Mouse (Mus musculus): ENCODE measurements around the gene Mllt11. TPM values are rescaled to one million over a fixed set of nuclear protein-coding genes. Genes with fewer than 3 reads are reported as not detected.

The Mllt11 gene
- polyA plus RNA-seq, 1 experiment from 2014 or later, result 11.5 TPM

DNA sequence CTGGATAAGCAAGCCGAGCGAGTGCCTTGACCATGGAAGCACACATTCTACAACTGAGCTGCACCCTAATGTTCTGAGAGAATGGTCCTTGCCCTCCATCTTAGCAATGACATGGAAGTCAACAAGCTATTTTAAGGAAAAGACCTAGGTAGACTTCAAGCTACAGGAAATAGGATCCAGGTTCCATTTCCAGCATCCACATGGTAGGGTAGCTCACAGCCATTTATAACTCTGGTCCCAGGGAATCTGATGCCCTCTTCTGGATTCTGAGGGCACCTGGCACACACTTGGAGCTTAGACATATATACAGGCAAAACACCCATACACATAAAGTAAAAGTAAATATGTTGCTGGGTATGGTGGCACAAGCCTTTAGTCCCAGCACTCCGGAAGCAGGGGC is 34.1 kb upstream of the Mllt11 start:
- 95% methylated on average over 3 of the region's 3 CpGs for WGBS
- H3K4me1 ChIP-seq, result no peaks in the 10 kb centered on the region
- no peak overlapping the region for H3K4me2 ChIP-seq
- no peak for ATAC-seq (ENCODE audit: insufficient number of reproducible peaks, low FRiP score, low TSS enrichment, low read depth)
- no peaks in the 10 kb centered on the region for H3K9me3 ChIP-seq
- no peaks in the 10 kb centered on the region for H3K27me3 ChIP-seq
- peaks cover 63% of the 10 kb centered on the region for H3K36me3 ChIP-seq
- no peak overlapping the region for H3K4me3 ChIP-seq
- no peak overlapping the region for H3K9ac ChIP-seq
- H3K27ac ChIP-seq, result no peak overlapping the region

DNA sequence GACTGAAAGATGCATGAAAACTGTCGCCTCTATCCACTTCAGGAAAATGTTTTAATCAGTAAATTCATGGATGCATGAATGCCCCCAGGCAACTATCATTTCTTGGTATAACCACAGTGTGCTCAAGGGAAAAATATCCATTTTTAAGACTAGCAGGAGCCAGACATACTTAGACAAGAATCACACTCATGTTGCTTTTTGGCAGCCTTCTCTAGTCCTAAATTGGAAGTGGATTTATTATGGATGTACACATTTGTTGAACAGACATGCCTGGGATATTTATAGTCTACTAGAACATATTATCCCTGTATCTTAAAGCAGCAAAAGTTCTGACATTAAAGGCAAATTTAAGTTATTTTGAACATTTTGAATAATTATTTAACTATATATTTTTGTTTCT is 32.8 kb upstream of the Mllt11 start:
- ATAC-seq (ENCODE audit: insufficient number of reproducible peaks, low FRiP score, low TSS enrichment, low read depth), result no peak

DNA sequence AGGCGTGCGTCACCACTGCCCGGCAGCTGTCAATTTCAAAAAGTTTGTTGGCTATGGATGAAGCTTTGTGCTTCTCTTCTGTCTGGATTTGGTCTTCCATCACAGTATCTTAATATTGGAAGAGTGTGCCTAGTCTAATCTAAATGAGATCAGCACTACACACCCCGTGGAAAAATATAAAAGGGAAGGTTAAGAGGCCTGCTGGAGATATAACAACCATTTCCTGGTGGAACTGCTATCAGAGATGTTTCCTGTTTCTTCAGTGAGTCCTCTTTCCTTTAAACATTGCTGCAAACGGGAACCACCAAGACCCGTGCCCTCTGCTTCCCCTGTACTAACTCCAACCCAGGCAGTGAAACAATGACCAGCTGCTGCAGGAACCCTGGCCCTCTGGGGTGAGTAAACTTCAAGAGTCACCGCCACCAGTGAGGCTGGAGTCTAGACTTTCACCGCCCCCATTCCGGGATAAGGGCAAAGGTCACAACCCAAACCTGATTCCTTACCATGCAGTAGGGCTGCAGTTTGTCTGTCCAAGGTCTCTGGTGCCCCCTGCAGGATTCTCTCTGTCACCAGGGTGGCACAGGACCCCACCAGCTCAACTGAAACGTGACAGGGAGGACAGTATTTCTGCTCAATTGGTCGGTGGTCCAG is 31.2 kb upstream of the Mllt11 start:
- 47% methylated on average over 11 of the region's 11 CpGs for WGBS
- Histone ChIP-seq H3K36me3 (peaks cover 71% of the 10 kb centered on the region), H3K4me1 (no peaks in the 10 kb centered on the region), H3K9me3 (no peaks in the 10 kb centered on the region), H3K27me3 (no peaks in the 10 kb centered on the region), H3K27ac (peak overlapping the region; percentile 33; the same call in 1 of the 2 replicates), H3K9ac (no peak overlapping the region), H3K4me3 (no peak overlapping the region), H3K4me2 (no peak overlapping the region)
- ATAC-seq (ENCODE audit: insufficient number of reproducible peaks, low FRiP score, low TSS enrichment, low read depth), result no peak

More for the DNA sequence above, 32.8 kb upstream of the Mllt11 start:
- H3K27ac ChIP-seq, result no peak overlapping the region
- H3K36me3 ChIP-seq, result peaks cover 69% of the 10 kb centered on the region
- 71% methylated on average over 1 of the region's 1 CpGs for WGBS
- H3K27me3 ChIP-seq, result no peaks in the 10 kb centered on the region
- no peak overlapping the region for H3K9ac ChIP-seq
- no peaks in the 10 kb centered on the region for H3K4me1 ChIP-seq
- H3K4me3 ChIP-seq, result no peak overlapping the region
- no peaks in the 10 kb centered on the region for H3K9me3 ChIP-seq
- no peak overlapping the region for H3K4me2 ChIP-seq

DNA sequence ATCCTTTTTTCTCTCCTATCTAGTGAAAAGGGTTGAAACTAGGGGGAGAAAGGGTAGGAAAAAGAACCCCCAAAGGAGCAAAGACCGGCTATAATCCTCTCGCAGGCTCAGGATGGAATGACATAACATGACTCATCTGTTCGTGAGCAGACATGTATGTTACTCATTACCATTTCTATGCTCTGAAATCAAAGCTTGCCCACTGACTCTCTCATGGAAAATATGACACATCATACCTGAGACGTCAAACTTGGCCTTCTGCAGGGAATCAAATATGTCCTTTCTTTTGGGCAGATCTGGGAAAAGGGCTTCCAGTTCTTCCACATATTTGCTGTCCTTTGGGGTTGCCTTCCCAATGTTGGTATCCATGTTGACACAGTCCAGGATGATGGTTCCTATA is 30.0 kb upstream of the Mllt11 start:
- WGBS, result 77% methylated on average over 4 of the region's 4 CpGs
- H3K9me3 ChIP-seq, result no peaks in the 10 kb centered on the region

DNA sequence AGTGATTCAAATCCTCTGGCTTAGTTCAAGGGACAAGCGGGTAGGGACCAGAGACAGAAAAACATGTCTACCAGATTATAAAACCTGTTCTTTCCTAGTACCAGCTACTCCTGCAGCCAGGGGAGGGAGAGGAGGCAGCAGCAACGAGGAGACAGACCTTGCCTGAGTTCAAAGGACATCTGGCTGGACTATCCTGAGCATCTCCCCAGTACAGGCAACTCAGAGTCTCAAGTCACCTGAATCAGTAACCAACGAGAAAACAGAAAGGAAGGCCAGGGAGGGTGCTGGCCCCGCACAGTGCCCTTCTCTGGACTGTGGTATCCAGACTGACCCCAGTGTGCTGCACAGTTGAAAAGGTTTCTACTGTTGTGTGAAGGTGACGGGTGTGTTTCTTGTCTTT is 25.0 kb upstream of the Mllt11 start:
- no peak for ATAC-seq (ENCODE audit: insufficient number of reproducible peaks, low FRiP score, low TSS enrichment, low read depth)
- H3K9ac ChIP-seq, result no peak overlapping the region
- no peaks in the 10 kb centered on the region for H3K27me3 ChIP-seq
- H3K36me3 ChIP-seq, result peaks cover 69% of the 10 kb centered on the region
- no peaks in the 10 kb centered on the region for H3K9me3 ChIP-seq
- 80% methylated on average over 5 of the region's 5 CpGs for WGBS
- no peak overlapping the region for H3K27ac ChIP-seq
- H3K4me1 ChIP-seq, result no peaks in the 10 kb centered on the region
- H3K4me2 ChIP-seq, result no peak overlapping the region
- H3K4me3 ChIP-seq, result no peak overlapping the region

More for the DNA sequence above, 30.0 kb upstream of the Mllt11 start:
- no peak overlapping the region for H3K4me2 ChIP-seq
- peaks cover 67% of the 10 kb centered on the region for H3K36me3 ChIP-seq
- no peaks in the 10 kb centered on the region for H3K4me1 ChIP-seq
- no peak overlapping the region for H3K9ac ChIP-seq
- no peaks in the 10 kb centered on the region for H3K27me3 ChIP-seq
- no peak for ATAC-seq (ENCODE audit: insufficient number of reproducible peaks, low FRiP score, low TSS enrichment, low read depth)
- H3K27ac ChIP-seq, result no peak overlapping the region
- H3K4me3 ChIP-seq, result no peak overlapping the region

DNA sequence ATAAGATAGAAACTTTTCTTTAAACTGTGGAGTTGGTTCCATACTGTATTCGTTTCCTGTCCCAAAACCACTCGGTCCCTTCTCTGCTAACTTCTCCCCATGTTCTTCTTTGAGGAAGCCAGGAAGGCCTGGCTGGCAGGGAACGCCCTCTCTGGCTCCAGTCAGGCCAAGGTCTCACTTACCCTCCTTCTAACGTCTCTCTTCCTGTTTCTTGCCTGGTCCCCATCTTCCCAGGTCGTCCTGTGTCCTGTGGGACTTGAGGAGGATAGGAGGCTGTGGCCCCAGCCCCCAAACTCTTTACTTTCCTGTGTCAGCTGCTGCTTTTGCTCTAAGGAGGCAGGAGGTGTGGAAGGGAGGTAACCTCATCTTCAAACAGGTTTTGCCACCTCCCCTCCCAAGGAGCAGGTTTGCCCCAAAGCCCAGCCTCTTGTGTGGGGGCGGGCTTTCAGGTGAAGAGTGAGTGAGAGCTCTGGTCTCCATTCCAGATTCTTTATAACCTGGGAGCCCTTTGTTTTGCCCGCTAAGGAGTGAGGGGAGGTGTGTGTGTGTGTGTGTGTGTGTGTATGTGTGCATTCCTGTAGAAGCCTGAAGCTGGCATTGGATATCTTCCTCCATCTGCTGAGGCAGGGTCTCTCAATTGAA is 18.9 kb upstream of the Mllt11 start, which contains the start of gene Bnipl:
Gene Bnipl, minus strand, starts transcription at position 411 of the 642 bp plus-strand sequence.
- no peak for ATAC-seq (ENCODE audit: insufficient number of reproducible peaks, low FRiP score, low TSS enrichment, low read depth)
- Histone ChIP-seq H3K4me1 (no peaks in the 10 kb centered on the region), H3K4me2 (no peak within 1 kb of the TSS), H3K27me3 (no peaks in the 10 kb centered on the region), H3K4me3 (0 out of 2 replicates have a peak within 1 kb of the TSS, but pooled peaks have one; percentile 1), H3K9me3 (no peaks in the 10 kb centered on the region), H3K27ac (peak within 1 kb of the TSS; percentile 28), H3K36me3 (peaks cover 26% of the 10 kb centered on the region), H3K9ac (no peak within 1 kb of the TSS)
- 42% methylated on average over 7 of the region's 7 CpGs for WGBS

DNA sequence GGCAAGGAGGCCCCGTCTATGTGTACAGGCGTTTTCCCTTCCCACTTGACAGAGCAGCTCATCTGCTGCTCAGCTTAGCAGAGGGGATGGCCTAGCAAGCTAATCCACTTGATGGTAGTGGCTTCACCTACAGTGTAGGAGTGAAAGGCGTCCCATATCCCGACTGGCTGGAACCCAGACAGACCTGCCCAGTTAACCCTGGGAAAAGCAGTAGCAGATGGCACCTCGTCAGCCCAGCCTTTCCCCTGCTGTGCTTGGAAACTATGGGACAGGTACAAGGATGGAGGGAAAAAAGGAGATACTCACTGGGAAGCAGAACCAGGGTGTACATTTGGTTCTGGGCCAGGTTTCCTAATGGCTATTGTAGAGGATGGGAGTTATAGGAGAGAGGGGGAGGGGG is 18.4 kb upstream of the Mllt11 start:
- no peak for ATAC-seq (ENCODE audit: insufficient number of reproducible peaks, low FRiP score, low TSS enrichment, low read depth)

DNA sequence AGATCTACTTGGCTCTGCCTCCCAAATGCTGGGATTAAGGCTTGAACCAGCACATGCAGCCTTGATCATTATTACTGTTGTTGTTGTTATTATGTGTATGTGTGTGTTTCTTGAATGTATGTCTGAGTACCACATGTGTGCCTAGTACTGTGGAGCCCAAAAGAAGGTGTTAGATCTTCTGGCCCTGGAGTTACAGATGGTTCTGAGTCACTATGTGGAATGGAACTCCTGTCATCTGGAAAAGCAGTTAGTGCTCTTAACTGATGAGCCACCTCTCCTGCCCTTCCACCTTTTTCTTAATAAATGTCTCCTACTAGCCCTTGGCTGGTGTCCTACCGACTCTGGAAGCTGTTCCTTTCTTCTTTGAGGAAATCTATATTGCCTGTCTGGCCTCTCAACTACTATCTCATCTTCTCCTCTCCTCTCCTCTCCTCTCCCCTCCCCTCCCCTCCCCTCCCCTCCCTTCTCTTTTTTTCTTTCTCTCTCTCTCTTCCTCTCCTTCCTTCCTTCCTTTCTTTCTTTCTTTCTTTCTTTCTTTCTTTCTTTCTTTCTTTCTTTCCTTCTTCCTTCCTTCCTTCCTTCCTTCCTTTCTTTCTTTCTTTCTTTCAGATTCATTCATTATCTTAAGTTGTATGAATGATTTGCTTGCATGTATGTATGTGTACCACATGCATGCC is 15.8 kb upstream of the Mllt11 start:
- Histone ChIP-seq H3K4me1 (no peaks in the 10 kb centered on the region), H3K9me3 (no peaks in the 10 kb centered on the region), H3K4me3 (no peak overlapping the region), H3K36me3 (peaks cover 3% of the 10 kb centered on the region; the same call in 1 of the 2 replicates), H3K27me3 (no peaks in the 10 kb centered on the region), H3K9ac (no peak overlapping the region), H3K27ac (no peak overlapping the region; the same call in 1 of the 2 replicates), H3K4me2 (no peak overlapping the region)
- ATAC-seq (ENCODE audit: insufficient number of reproducible peaks, low FRiP score, low TSS enrichment, low read depth), result no peak
- 53% methylated on average over 1 of the region's 1 CpGs for WGBS

More for the DNA sequence above, 18.4 kb upstream of the Mllt11 start:
- no peak overlapping the region for H3K4me3 ChIP-seq
- 64% methylated on average over 5 of the region's 5 CpGs for WGBS
- H3K36me3 ChIP-seq, result peaks cover 21% of the 10 kb centered on the region
- H3K9me3 ChIP-seq, result no peaks in the 10 kb centered on the region
- H3K9ac ChIP-seq, result no peak overlapping the region
- no peaks in the 10 kb centered on the region for H3K4me1 ChIP-seq
- no peaks in the 10 kb centered on the region for H3K27me3 ChIP-seq
- H3K4me2 ChIP-seq, result no peak overlapping the region
- peak overlapping the region; percentile 8; the same call in 1 of the 2 replicates for H3K27ac ChIP-seq

DNA sequence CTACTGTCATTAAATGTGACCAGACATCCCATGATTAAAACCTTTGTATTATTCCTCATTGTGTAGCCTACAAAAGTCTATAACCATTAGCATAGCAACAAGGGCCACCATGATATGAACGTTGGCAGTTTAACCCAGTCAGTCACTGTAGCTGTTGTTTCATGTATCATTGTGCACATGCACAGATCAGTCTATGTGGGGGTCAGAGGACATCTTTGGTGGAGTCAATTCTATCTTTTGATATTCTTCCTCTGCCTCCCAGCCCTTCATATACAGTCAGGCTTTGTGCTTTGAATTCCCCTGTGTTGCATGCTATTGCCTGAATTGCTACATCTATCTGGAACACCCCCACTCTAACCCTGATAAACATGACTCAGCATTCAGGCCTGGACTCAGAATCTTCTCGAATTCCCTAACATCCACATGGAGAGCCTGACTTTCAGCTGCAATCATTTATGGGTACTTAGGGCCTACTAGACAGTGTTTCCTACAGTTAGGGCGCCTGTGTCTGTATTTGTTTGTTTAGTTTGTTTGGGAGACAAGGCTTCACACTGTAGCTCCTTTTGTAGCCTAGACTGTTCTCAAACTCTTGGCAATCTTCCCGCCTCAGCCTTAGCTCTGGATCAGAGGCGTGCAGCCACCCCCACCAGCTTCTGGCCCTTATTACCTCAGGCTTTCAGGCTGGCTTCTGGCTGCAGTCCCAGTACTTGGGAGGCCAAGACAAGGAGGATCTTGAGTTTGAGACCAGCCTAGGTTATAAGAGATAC is 14.7 kb upstream of the Mllt11 start:
- H3K36me3 ChIP-seq, result 0 out of 2 replicates have a peak, but pooled peaks cover 2% of the 10 kb centered on the region
- no peak overlapping the region for H3K4me2 ChIP-seq
- 77% methylated on average over 5 of the region's 5 CpGs for whole genome bisulfite sequencing
- no peaks in the 10 kb centered on the region for H3K4me1 ChIP-seq
- no peak for ATAC-seq (ENCODE audit: insufficient number of reproducible peaks, low FRiP score, low TSS enrichment, low read depth)
- no peaks in the 10 kb centered on the region for H3K9me3 ChIP-seq
- H3K27me3 ChIP-seq, result no peaks in the 10 kb centered on the region
- no peak overlapping the region for H3K9ac ChIP-seq
- H3K4me3 ChIP-seq, result no peak overlapping the region
- no peak overlapping the region for H3K27ac ChIP-seq

DNA sequence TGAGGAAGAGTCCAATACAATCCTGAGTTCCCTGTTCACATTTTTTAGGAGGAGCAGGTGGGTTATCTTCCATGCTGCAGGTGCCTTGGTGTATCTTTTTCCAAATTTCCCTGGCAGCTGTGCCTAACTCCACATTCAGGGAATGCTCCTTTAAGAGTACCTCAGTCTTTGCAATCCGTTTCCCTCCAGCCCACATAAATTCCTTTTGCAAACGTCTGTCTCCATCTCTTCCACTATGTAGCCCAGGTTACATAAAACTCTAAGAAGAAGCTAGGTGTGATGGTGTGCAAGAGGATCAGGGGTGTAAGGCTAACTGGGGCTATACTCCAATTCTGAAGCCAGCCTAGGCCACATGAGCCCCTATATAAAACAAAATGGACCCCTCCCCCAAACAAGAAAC is 11.1 kb upstream of the Mllt11 start:
- Histone ChIP-seq H3K9me3 (no peaks in the 10 kb centered on the region), H3K27ac (no peak overlapping the region), H3K36me3 (peaks cover 6% of the 10 kb centered on the region), H3K27me3 (no peaks in the 10 kb centered on the region), H3K4me2 (no peak overlapping the region), H3K4me1 (peaks cover 6% of the 10 kb centered on the region; the same call in 1 of the 2 replicates), H3K4me3 (no peak overlapping the region), H3K9ac (no peak overlapping the region)
- no peak for ATAC-seq (ENCODE audit: insufficient number of reproducible peaks, low FRiP score, low TSS enrichment, low read depth)
- WGBS, result 63% methylated on average over 2 of the region's 2 CpGs

DNA sequence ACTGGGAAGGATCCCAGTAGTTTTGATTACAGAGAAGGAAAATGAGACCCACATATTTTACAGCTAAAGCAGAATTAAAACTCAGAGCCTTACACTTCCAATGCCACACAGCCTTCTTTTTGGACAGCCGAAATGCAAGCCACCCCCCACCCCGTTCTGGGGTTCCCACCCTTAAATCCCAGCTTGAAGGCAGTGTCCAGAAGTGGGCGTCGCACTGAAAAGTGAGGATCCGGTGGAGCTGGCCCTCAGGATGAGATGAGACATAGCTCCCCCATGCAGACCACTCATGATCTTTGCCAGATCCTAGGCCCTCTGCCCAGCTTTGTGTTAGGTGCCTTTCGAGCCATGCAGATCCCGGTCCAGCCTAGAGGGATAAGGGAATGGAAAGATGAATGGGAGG is 9.5 kb upstream of the Mllt11 start, which contains the start of gene Gm128:
Gene Gm128, minus strand, starts transcription at position 101 of the 400 bp plus-strand sequence.
- ATAC-seq (ENCODE audit: insufficient number of reproducible peaks, low FRiP score, low TSS enrichment, low read depth), result no peak
- Histone ChIP-seq H3K27ac (no peak within 1 kb of the TSS), H3K9me3 (no peaks in the 10 kb centered on the region), H3K4me2 (0 out of 2 replicates have a peak within 1 kb of the TSS, but pooled peaks have one; percentile 12), H3K4me1 (peaks cover 6% of the 10 kb centered on the region; the same call in 1 of the 2 replicates), H3K4me3 (peak within 1 kb of the TSS; percentile 8), H3K27me3 (no peaks in the 10 kb centered on the region), H3K9ac (no peak within 1 kb of the TSS), H3K36me3 (peaks cover 22% of the 10 kb centered on the region)
- WGBS, result 72% methylated on average over 7 of the region's 7 CpGs
